Comparison of ENCODE assay signal across 13 mouse cellular contexts in genomic region chr1:169517376-169517892, GRCm38 (mm10). TPM values are rescaled to one million over a fixed set of nuclear protein-coding genes. Genes with fewer than 3 reads are reported as not detected.
DNase-seq lines count a peak whose midpoint lies in the region; TF ChIP-seq lines count a peak whose summit lies in the region.
"Had no signal": no experiment of that assay in that cellular context is flagged by ENCODE, and none has a peak within 500 bp of the region (broad histone marks: within the 10 kb centered on the region; RNA-seq: fewer than 3 reads in every experiment).

No protein-coding gene starts in this region.

- TF ChIP-seq CTCF in left cerebral cortex, adult 2 months (IDR thresholded peaks at IDR 0.05), result peak; percentile 11; the same call in 1 of the 2 replicates
- TF ChIP-seq CTCF in olfactory bulb, adult 2 months (IDR thresholded peaks at IDR 0.05; ENCODE audit: insufficient read depth, low read depth, low read length), result peak; percentile 29; the same call in 1 of the 2 replicates

- no peak for DNase-seq in left cerebral cortex, adult 2 months (ENCODE audit: extremely low spot score in 1 of 2, low spot score in 2 of 2)
- DNase-seq in left cerebral cortex, adult 8-10 months (ENCODE audit: low spot score in 2 of 2), result no peak
- peak; percentile 44 for DNase-seq in CD4-positive helper T cell, adult 2 months (ENCODE audit: low read depth, low spot score)
- DNase-seq in R1 (ENCODE audit: low read depth, low spot score), result peak; percentile 17
- DNase-seq in kidney, postnatal 10 days, result no peak
- no peak for DNase-seq in gastrocnemius, adult 8-10 months (ENCODE audit: low spot score in 2 of 2)
- DNase-seq: adrenal gland, postnatal 36 days; cerebellum, postnatal 25 days; midbrain, embryonic 14.5 days; spleen, adult 18-20 months had no signal

- no peak overlapping the region for H3K4me3 ChIP-seq in left cerebral cortex, adult 2 months
- no peak overlapping the region for H3K4me3 ChIP-seq in olfactory bulb, adult 2 months (ENCODE audit: insufficient read depth, low read depth, low read length)
- H3K4me3 ChIP-seq: limb, embryonic 13.5 days; neural tube, embryonic 12.5 days had no signal

- TF ChIP-seq POLR2A in olfactory bulb, adult 2 months (IDR thresholded peaks at IDR 0.05; ENCODE audit: insufficient read depth, low read depth, low read length), result no peak

- H3K27ac ChIP-seq in left cerebral cortex, adult 2 months, result no peak overlapping the region
- no peak overlapping the region for H3K27ac ChIP-seq in olfactory bulb, adult 2 months (ENCODE audit: insufficient read depth, low read depth, low read length)
- H3K27ac ChIP-seq: limb, embryonic 13.5 days; neural tube, embryonic 12.5 days had no signal

- WGBS in olfactory bulb, adult 2 months, result 88% methylated on average over 8 of the region's 8 CpGs

- intact Hi-C loops in left cerebral cortex, adult 2 months (cut with DNase I), result loop anchor here (5.0 kb wide), 1 partner anchor 420 kb away; no protein-coding TSS in a partner anchor

- no peaks in the 10 kb centered on the region for H3K4me1 ChIP-seq in olfactory bulb, adult 2 months (ENCODE audit: control insufficient read depth, insufficient read depth, low read length)
- H3K4me1 ChIP-seq: limb, embryonic 13.5 days; neural tube, embryonic 12.5 days had no signal

RNA-seq across cellular contexts. Expression of gene Nuf2, which starts 13.8 kb away (rescaled TPM):
- 1 to 10 TPM; 1.4 to 1.5 TPM for total RNA-seq in left cerebral cortex, adult 2 months (2021)
- total RNA-seq in left cerebral cortex, adult 8-10 months (2022), result 1 to 10 TPM; 1.6 to 2.9 (median 2.2) TPM
- polyA plus RNA-seq in olfactory bulb, adult 2 months (2012; ENCODE audit: insufficient read depth, insufficient read length, low replicate concordance, missing spikeins), result not detected in 2 replicates
- under 1 TPM in 1 of 4 experiments, not detected in 3; 0.24 TPM for total RNA-seq in gastrocnemius, adult 8-10 months (2022)

Comparison
In these comparisons a context has a peak if more than half of its experiments do, and no peak if none do; other contexts are left out.
1. DNase-seq: peak in CD4-positive helper T cell, adult 2 months (single experiment) and R1 (single experiment); none in left cerebral cortex, adult 2 months (0 of 2), left cerebral cortex, adult 8-10 months (0 of 2), kidney, postnatal 10 days (single experiment) and gastrocnemius, adult 8-10 months (0 of 2).